Mouse (Mus musculus) urinary bladder, postnatal 4 days (tissue): ENCODE data around the gene B3glct.

Experiments used
- DNase-seq, 2 experiments: peaks; one replicate each; pipeline ENCODE4 v3.0.0; 2021 to 2022; ENCODE audit warnings: low spot score in 2 of 2

The B3glct gene

DNA sequence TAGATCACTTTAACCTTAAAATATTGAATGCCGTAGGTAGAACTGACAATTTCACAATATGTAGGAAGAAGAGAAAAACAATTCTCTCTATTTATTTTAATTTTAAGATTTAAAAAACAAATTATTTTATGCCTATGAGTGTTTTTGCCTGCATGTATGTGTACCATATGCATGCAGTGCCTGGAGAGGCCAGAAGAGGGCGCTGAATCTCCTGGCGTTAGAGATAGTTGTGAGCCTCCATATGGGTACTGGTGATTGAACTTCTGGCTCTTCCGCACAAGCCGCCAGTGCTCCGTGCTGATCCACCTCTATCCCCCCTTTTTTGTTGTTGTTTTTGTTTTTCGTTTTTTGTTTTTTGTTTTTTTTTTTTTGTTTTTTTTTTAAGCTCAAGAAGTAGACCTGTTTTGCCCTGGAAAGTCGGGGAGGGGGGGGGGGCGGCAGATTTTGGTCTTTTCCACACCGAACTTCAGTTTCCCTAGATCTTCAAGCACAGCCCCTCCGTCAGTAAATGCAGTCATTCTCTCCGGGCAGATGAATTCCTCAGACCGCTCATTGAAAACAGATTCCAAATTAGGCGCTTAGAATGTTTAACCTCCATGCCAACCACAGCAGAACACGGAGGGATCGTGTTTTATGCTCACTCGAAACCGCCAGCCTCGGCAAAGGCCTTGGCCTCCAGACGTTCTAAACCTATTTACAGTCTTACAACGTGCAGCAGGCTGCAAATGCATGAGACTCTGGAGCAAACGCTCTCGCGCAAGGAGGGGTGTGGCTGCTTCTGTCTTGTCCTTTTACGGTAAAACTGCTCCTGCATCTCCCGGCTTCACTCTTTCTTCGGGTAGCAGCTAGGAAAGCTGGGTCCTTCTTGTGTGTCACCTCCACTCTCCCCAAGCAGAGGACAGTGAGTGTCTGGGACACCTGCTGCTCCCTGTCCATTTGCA lies 70.9 kb downstream of the B3glct start:
- DNase-seq, result no peak

DNA sequence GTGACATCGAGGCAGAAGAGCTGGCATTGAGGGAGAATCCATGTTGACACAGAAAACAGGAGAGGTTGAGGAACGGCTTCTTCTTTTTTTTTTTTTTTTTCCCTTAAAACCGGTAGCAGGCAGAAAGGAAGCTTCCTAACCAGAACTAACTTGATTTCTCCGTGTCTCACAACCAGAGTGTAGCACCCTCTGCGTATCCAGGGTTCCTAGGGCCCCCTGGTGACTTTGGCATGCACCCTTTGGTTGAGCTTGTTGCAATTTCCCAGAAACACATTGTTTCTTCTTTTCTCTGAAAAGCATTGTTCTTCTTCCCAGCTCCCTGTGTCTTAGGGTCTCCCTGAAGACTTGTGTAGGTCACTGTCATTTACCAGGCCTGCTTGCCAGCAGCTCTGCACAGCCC lies 73.8 kb downstream of the B3glct start:
- DNase-seq, result no peak

DNA sequence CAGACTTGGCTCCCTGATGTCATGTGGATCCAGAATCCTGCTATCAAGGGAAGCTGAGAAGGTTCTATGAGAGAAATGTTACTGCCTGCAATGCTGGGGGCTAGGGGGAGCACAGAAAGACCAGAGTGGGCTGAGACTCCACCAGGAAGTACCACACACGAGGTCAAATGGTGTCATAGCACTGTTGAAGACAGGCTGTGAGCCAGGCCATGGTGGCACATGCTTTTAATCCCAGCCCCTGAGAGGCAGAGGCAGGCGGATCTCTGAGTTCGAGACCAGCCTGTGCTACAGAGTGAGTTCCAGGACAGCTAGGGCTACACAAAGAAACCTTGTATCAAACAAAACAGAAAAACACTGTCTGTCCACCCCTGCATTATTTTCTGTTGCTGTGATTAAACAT lies 75.0 kb downstream of the B3glct start:
- DNase-seq, result no peak

DNA sequence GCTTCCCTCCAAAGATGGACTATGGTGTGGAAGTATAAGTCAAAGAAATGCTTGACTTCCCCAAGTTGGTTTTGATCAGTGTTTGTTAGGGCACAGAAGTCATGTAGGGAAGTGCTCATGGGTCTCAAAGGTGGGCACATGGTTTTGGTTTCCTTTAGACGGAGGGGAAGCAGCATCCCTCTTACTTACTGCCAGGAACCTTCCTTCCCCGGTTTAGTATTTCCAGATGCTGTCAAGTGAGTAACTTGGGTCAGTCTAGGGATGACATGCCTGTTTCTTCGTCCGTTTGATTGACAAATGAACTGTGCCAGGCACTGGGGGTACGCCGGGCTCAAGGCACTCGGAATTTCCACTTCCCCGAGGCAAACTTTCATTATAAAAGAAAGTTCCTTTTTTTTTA lies 89.1 kb downstream of the B3glct start:
- DNase-seq, result no peak

DNA sequence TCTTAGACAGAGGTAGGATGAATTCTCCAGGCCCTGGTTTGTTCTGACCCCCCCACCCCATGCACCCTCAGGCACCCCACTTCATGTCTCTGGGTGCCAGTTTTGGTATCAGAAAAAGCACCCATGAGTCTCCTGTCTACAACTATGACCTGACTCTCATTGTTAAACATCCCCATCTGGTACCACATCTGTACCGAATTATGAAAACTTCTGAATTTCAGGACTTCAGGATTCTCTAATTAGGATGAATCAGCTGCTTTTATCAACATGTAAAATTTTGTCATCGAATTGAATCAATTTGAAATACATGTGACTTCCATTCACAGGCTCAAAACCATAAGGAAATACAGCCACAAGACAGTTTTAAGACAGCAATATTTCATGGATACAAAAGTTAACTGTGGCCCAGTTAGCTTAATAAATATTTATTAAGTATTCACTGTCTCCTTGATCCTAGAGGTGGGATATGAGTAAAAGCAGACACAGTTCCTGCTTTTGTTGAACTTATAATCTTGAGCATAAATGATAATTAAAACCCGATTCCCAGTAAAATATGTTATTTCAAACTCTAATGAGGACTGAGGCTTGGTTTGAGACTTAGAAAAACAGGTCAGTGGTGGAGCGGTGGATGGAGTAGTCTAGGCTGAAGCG lies 89.7 kb downstream of the B3glct start:
- DNase-seq, result no peak

DNA sequence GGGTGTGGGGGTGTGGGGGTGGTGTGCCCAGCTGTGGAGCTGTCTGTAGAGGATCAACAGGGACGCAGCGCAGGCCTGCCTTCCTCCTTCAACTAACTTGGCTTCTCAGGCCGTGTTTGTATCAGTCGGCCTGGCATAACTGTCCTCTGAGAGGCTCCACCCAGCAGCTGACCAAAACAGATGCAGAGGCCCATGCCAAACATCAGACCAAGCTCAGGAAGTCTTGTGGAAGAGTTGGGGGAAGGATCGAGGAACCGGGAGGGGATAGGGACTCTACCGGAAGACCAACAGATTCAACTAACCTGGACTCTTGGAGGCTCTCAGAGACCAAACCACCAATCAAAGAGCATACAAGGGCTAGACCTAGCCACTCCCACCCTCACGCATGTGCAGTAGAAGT lies 91.6 kb downstream of the B3glct start:
- no peak for DNase-seq

DNA sequence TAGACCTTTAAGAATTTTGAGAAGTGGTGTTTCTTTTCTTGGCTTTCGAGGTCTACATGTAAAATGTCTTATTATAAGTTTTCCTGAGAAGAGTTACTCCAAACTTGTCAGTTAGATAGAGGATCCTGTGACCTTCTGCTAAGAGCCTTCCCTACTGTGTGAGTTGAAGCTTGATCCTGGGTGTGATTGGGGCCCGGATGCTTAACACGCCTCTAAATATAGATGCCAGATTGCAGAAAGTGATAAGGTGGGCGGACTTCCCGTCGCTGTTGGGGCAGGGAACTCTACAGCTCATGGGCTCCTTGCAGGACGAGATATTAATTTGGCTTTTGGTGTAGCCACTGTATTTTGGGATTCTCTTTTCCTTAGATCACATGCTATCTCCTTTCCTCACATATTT lies 98.0 kb downstream of the B3glct start:
- no peak for DNase-seq

DNA sequence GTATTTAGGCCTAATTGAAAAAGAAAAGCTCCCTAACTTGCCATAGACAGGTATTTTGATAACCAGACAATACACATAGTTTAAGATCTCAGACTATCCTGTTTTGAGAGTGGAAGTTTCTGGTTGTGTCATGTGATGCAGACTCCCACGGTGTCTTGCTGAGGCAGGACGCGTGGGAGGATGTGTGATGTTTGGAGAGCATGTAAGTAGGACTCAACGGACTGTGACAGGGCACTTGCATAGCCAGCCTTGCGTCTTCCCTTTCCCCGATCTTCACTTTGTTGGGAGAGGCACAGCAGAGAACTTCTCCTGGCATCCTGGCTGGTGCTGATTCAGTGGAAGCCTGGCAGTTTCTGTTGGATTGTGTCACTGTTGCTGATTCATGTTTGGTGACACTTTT lies 101.7 kb downstream of the B3glct start:
- DNase-seq, result peak in 1 of 2 experiments; percentile 40

DNA sequence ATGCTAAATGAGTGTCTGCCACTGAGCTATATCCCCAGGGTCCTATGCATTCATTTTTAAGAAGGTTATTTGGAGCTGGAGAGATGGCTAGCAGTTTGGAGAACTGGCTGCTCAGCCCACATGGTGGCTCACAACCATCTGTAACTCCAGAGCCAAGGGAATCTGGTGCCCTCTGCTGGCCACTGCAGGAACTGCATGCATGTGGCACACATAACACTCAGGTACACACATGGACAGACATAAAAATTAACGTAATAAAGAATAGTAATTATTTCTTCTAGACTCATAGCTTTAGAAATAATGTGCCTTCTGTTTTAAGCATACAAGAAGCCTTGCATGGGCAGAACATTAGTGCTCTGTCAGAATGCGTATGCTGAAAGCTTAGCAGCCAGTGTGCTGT lies 102.4 kb downstream of the B3glct start:
- peak in 1 of 2 experiments; percentile 53 for DNase-seq

DNA sequence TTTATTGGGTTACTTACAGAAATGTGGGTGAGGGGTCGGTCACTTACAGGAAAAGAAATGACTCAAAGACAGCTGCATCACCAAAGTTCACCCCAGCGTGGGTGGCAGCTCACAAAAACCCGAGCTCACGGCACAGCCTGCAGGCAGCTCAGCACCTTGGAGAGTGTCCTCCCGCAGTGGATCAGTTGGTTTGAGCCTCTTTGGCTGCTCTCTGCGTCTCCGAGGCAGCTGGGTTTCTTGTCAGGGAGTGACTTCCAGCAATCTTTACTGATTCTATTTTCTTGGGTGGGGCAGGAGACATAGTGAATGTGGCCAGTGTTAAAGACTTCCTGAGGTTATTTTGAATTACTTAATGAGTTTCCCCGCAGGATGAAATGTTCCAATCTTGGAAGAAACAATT lies 112.1 kb downstream of the B3glct start:
- no peak for DNase-seq

DNA sequence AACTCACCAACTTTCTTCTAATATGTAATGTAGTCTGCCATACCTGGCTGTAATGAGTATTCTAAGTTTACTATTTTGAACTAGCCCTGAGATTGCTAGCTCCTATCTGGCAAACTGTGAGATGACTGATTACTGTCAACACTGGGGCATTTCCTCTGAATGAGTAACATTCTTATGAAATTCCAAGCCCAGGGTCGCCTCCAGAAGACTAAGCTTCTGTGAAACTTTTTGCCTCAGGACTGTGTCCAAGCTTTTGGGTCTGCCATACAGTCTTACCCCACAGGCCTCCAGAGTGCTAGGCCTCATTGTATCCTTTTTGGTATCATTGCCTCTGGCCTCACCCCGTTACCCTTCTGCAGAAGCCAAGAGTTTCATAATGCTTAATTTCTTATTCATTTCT lies 132.0 kb downstream of the B3glct start:
- DNase-seq, result no peak

DNA sequence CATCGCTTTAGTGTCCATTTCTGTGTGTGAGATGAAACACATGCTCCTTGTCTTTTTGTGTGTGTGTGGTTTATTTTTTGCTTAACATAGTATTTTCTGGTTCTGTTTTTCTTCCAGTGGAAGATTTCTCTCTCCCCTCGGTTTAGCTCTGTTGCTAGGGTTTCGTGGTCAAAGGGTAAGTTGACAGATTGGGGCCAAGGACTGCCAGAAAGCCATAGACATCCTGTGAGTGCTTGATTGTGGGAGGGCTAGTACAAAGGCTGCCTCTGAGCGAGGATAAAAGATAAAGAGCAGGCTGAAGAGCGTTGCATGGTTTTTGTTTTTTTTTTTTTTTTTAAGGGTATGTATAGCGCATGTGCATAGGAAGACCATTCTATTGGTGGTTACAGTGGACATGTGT lies 133.8 kb downstream of the B3glct start:
- no peak for DNase-seq
